Mouse (Mus musculus): ENCODE results near the gene Dnaaf1. TPM values are rescaled to one million over a fixed set of nuclear protein-coding genes. Genes with fewer than 3 reads are reported as not detected.

Dnaaf1 gene
- polyA plus RNA-seq, 1 experiment from 2014 or later = 0.30 TPM

GRCm38 (mm10) chr8:119623061-119623460 lies 48.0 kb downstream of the Dnaaf1 start:
- H3K9ac ChIP-seq (ENCODE audit: low read length) = no peak overlapping the region
- H3K27ac ChIP-seq (ENCODE audit: low read length) = no peak overlapping the region
- H3K27me3 ChIP-seq (ENCODE audit: control insufficient read depth, insufficient read depth, low read length) = no peaks in the 10 kb centered on the region
- H3K9me3 ChIP-seq (replicated peaks; ENCODE audit: control insufficient read depth, low read length) = no peaks in the 10 kb centered on the region
- ATAC-seq (ENCODE audit: insufficient read depth, low FRiP score) = no peak
- no peak overlapping the region for H3K4me2 ChIP-seq (ENCODE audit: low read depth, low read length)
- H3K4me1 ChIP-seq (ENCODE audit: control insufficient read depth, insufficient read depth, low read length) = no peaks in the 10 kb centered on the region
- 82% methylated on average over 8 of the region's 8 CpGs for WGBS
- no peak overlapping the region for H3K4me3 ChIP-seq (replicated peaks; ENCODE audit: low read length)
- no peaks in the 10 kb centered on the region for H3K36me3 ChIP-seq (ENCODE audit: control insufficient read depth, insufficient read depth, low read length)

GRCm38 (mm10) chr8:119623744-119624143 lies 48.7 kb downstream of the Dnaaf1 start:
- H3K27me3 ChIP-seq (ENCODE audit: control insufficient read depth, insufficient read depth, low read length) = no peaks in the 10 kb centered on the region
- H3K4me3 ChIP-seq (replicated peaks; ENCODE audit: low read length) = no peak overlapping the region
- no peak overlapping the region for H3K9ac ChIP-seq (ENCODE audit: low read length)
- no peaks in the 10 kb centered on the region for H3K9me3 ChIP-seq (replicated peaks; ENCODE audit: control insufficient read depth, low read length)
- ATAC-seq (ENCODE audit: insufficient read depth, low FRiP score) = no peak
- 76% methylated on average over 1 of the region's 1 CpGs for WGBS
- H3K27ac ChIP-seq (ENCODE audit: low read length) = no peak overlapping the region
- no peaks in the 10 kb centered on the region for H3K36me3 ChIP-seq (ENCODE audit: control insufficient read depth, insufficient read depth, low read length)
- H3K4me1 ChIP-seq (ENCODE audit: control insufficient read depth, insufficient read depth, low read length) = no peaks in the 10 kb centered on the region
- H3K4me2 ChIP-seq (ENCODE audit: low read depth, low read length) = no peak overlapping the region

GRCm38 (mm10) chr8:119624916-119625315 lies 49.9 kb downstream of the Dnaaf1 start:
- 87% methylated on average over 7 of the region's 7 CpGs for WGBS
- no peaks in the 10 kb centered on the region for H3K9me3 ChIP-seq (replicated peaks; ENCODE audit: control insufficient read depth, low read length)
- no peaks in the 10 kb centered on the region for H3K36me3 ChIP-seq (ENCODE audit: control insufficient read depth, insufficient read depth, low read length)
- H3K9ac ChIP-seq (ENCODE audit: low read length) = no peak overlapping the region
- H3K27me3 ChIP-seq (ENCODE audit: control insufficient read depth, insufficient read depth, low read length) = no peaks in the 10 kb centered on the region
- no peaks in the 10 kb centered on the region for H3K4me1 ChIP-seq (ENCODE audit: control insufficient read depth, insufficient read depth, low read length)
- H3K27ac ChIP-seq (ENCODE audit: low read length) = no peak overlapping the region
- H3K4me2 ChIP-seq (ENCODE audit: low read depth, low read length) = no peak overlapping the region
- ATAC-seq (ENCODE audit: insufficient read depth, low FRiP score) = no peak
- no peak overlapping the region for H3K4me3 ChIP-seq (replicated peaks; ENCODE audit: low read length)

GRCm38 (mm10) chr8:119625788-119626187 lies 50.8 kb downstream of the Dnaaf1 start:
- Histone ChIP-seq H3K27ac (ENCODE audit: low read length) (no peak overlapping the region), H3K36me3 (ENCODE audit: control insufficient read depth, insufficient read depth, low read length) (no peaks in the 10 kb centered on the region), H3K9ac (ENCODE audit: low read length) (no peak overlapping the region), H3K4me2 (ENCODE audit: low read depth, low read length) (no peak overlapping the region), H3K4me1 (ENCODE audit: control insufficient read depth, insufficient read depth, low read length) (no peaks in the 10 kb centered on the region), H3K27me3 (ENCODE audit: control insufficient read depth, insufficient read depth, low read length) (no peaks in the 10 kb centered on the region), H3K4me3 (replicated peaks; ENCODE audit: low read length) (no peak overlapping the region), H3K9me3 (replicated peaks; ENCODE audit: control insufficient read depth, low read length) (no peaks in the 10 kb centered on the region)
- 78% methylated on average over 22 of the region's 22 CpGs for WGBS
- no peak for ATAC-seq (ENCODE audit: insufficient read depth, low FRiP score)

- WGBS = 89% methylated on average over 7 of the region's 7 CpGs
- Histone ChIP-seq H3K36me3 (ENCODE audit: control insufficient read depth, insufficient read depth, low read length) (no peaks in the 10 kb centered on the region), H3K9me3 (replicated peaks; ENCODE audit: control insufficient read depth, low read length) (no peaks in the 10 kb centered on the region), H3K9ac (ENCODE audit: low read length) (no peak overlapping the region), H3K27me3 (ENCODE audit: control insufficient read depth, insufficient read depth, low read length) (no peaks in the 10 kb centered on the region), H3K27ac (ENCODE audit: low read length) (no peak overlapping the region), H3K4me3 (replicated peaks; ENCODE audit: low read length) (no peak overlapping the region), H3K4me2 (ENCODE audit: low read depth, low read length) (no peak overlapping the region), H3K4me1 (ENCODE audit: control insufficient read depth, insufficient read depth, low read length) (no peaks in the 10 kb centered on the region)
- no peak for ATAC-seq (ENCODE audit: insufficient read depth, low FRiP score)
Observed at GRCm38 (mm10) chr8:119627199-119627598, 52.2 kb downstream of the Dnaaf1 start.

GRCm38 (mm10) chr8:119627613-119628359 lies 52.8 kb downstream of the Dnaaf1 start:
- no peaks in the 10 kb centered on the region for H3K36me3 ChIP-seq (ENCODE audit: control insufficient read depth, insufficient read depth, low read length)

GRCm38 (mm10) chr8:119630841-119631240 lies 55.8 kb downstream of the Dnaaf1 start:
- Histone ChIP-seq H3K4me2 (ENCODE audit: low read depth, low read length) (no peak overlapping the region), H3K4me3 (replicated peaks; ENCODE audit: low read length) (no peak overlapping the region), H3K27ac (ENCODE audit: low read length) (no peak overlapping the region), H3K9me3 (replicated peaks; ENCODE audit: control insufficient read depth, low read length) (no peaks in the 10 kb centered on the region), H3K9ac (ENCODE audit: low read length) (no peak overlapping the region), H3K27me3 (ENCODE audit: control insufficient read depth, insufficient read depth, low read length) (0 out of 2 replicates have a peak, but pooled peaks cover 4% of the 10 kb centered on the region), H3K36me3 (ENCODE audit: control insufficient read depth, insufficient read depth, low read length) (no peaks in the 10 kb centered on the region), H3K4me1 (ENCODE audit: control insufficient read depth, insufficient read depth, low read length) (peaks cover 10% of the 10 kb centered on the region; the same call in 1 of the 2 replicates)
- 61% methylated on average over 3 of the region's 3 CpGs for WGBS
- no peak for ATAC-seq (ENCODE audit: insufficient read depth, low FRiP score)

More at GRCm38 (mm10) chr8:119627613-119628359, 52.8 kb downstream of the Dnaaf1 start:
- Histone ChIP-seq H3K4me1 (ENCODE audit: control insufficient read depth, insufficient read depth, low read length) (no peaks in the 10 kb centered on the region), H3K9ac (ENCODE audit: low read length) (no peak overlapping the region), H3K27ac (ENCODE audit: low read length) (no peak overlapping the region), H3K9me3 (replicated peaks; ENCODE audit: control insufficient read depth, low read length) (no peaks in the 10 kb centered on the region), H3K27me3 (ENCODE audit: control insufficient read depth, insufficient read depth, low read length) (no peaks in the 10 kb centered on the region), H3K4me3 (replicated peaks; ENCODE audit: low read length) (no peak overlapping the region), H3K4me2 (ENCODE audit: low read depth, low read length) (no peak overlapping the region)
- 38% methylated on average over 10 of the region's 10 CpGs for WGBS
- ATAC-seq (ENCODE audit: insufficient read depth, low FRiP score) = no peak

GRCm38 (mm10) chr8:119632246-119632645 lies 57.2 kb downstream of the Dnaaf1 start:
- Histone ChIP-seq H3K36me3 (ENCODE audit: control insufficient read depth, insufficient read depth, low read length) (no peaks in the 10 kb centered on the region), H3K9me3 (replicated peaks; ENCODE audit: control insufficient read depth, low read length) (no peaks in the 10 kb centered on the region), H3K4me1 (ENCODE audit: control insufficient read depth, insufficient read depth, low read length) (peaks cover 10% of the 10 kb centered on the region; the same call in 1 of the 2 replicates), H3K4me2 (ENCODE audit: low read depth, low read length) (no peak overlapping the region), H3K4me3 (replicated peaks; ENCODE audit: low read length) (no peak overlapping the region), H3K27ac (ENCODE audit: low read length) (no peak overlapping the region), H3K27me3 (ENCODE audit: control insufficient read depth, insufficient read depth, low read length) (0 out of 2 replicates have a peak, but pooled peaks cover 4% of the 10 kb centered on the region), H3K9ac (ENCODE audit: low read length) (no peak overlapping the region)
- WGBS = 80% methylated on average over 9 of the region's 9 CpGs
- no peak for ATAC-seq (ENCODE audit: insufficient read depth, low FRiP score)

GRCm38 (mm10) chr8:119632909-119633308 lies 57.9 kb downstream of the Dnaaf1 start:
- WGBS = 53% methylated on average over 29 of the region's 29 CpGs
- Histone ChIP-seq H3K36me3 (ENCODE audit: control insufficient read depth, insufficient read depth, low read length) (no peaks in the 10 kb centered on the region), H3K9me3 (replicated peaks; ENCODE audit: control insufficient read depth, low read length) (no peaks in the 10 kb centered on the region), H3K4me3 (replicated peaks; ENCODE audit: low read length) (no peak overlapping the region), H3K27ac (ENCODE audit: low read length) (no peak overlapping the region), H3K4me1 (ENCODE audit: control insufficient read depth, insufficient read depth, low read length) (peaks cover 10% of the 10 kb centered on the region; the same call in 1 of the 2 replicates), H3K9ac (ENCODE audit: low read length) (no peak overlapping the region), H3K27me3 (ENCODE audit: control insufficient read depth, insufficient read depth, low read length) (0 out of 2 replicates have a peak, but pooled peaks cover 4% of the 10 kb centered on the region), H3K4me2 (ENCODE audit: low read depth, low read length) (no peak overlapping the region)
- no peak for ATAC-seq (ENCODE audit: insufficient read depth, low FRiP score)
